ENCODE assay signal across 2 mouse cellular contexts in the genomic region with DNA sequence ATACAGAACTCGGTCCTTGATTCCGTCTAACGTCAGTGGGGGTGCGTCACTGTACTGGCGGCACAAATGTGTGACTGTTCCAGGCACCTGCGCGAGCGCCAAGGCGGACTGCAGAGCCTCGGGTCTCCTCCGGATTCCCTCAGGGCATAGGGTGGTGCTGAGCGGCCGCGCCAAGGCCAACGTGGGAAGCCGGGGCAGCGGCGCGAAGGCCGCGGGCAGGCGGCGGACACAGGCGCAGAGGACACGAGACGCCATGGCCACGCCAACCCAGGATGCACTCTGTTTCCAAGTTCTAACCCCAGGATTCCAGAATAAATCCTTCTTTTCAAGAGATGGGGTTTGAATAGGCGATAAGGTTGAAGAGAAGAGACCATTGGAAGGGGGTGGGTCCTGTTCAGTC. TPM values are rescaled to one million over a fixed set of nuclear protein-coding genes. Genes with fewer than 3 reads are reported as not detected.
"Had no signal": no experiment of that assay in that cellular context is flagged by ENCODE, and none has a peak within 500 bp of the region (broad histone marks: within the 10 kb centered on the region; RNA-seq: fewer than 3 reads in every experiment).

No protein-coding gene starts in this region.

RNA-seq across cellular contexts. Expression of a gene that starts 23.7 kb away (rescaled TPM):
- total RNA-seq: heart, postnatal 4 days; hematopoietic stem cell, adult 5-6 weeks had no signal
